Mouse (Mus musculus): ENCODE measurements around the gene Bhmt2.

DNA sequence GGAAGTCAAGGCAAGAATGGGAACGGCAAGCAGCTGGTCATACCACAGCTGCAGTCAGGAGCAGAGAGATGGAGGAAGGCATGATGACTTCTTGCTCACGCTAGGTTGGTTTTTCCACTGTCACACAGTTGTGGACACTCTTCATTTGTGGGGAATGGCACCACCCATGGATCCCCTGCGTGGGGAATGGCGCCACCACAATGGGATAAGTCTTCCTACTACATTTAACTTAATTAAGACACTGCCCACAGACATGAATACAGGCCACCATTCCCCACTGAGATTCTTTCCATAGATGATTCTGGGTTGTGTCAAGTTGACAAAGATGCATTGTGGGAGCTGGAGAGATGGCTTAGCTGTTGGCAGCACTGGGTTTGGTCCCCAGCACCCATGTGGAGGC lies 38.3 kb upstream of the Bhmt2 start:
- TF ChIP-seq POLR2A (IDR thresholded peaks at IDR 0.05; ENCODE audit: control insufficient read depth, extremely low read depth, insufficient read depth, low read length, poor library complexity) (no peak), CTCF (IDR thresholded peaks at IDR 0.05; ENCODE audit: borderline replicate concordance, control insufficient read depth, extremely low read depth, insufficient read depth, low read length, poor library complexity) (no peak)
